Mouse (Mus musculus): ENCODE measurements around the gene Mfsd2a. TPM values are rescaled to one million over a fixed set of nuclear protein-coding genes. Genes with fewer than 3 reads are reported as not detected.
A peak's percentile ranks its signal among the peaks of the same experiment; 100 is the strongest.

Mfsd2a gene
- total and polyA plus RNA-seq, 2 experiments from 2014 or later, result 0.20 TPM; not detected in 1

DNA sequence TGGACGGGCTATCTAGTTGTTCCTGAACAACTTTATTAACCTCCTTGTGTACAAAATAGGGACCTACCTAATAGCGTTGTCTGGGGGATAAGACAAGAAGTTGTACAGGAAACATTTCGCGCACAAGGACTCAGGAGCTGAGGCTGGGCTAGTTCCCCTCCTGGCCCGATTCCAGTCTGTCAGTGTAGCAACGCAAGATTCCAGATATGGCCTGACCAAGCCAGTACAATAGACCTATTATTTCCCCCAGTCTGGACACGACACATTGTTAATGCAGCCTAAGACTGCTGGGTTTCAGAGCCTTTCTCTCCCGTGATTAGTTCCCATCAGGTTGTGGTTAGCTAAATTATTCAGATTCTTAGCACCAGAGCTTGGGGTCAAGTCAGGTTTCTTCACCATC is 1.8 kb upstream of the Mfsd2a start:
- H3K27ac ChIP-seq (ENCODE audit: low read depth), result no peak overlapping the region

GRCm38 (mm10) chr4:122961589-122961988 is 601 bp upstream of the Mfsd2a start:
- Histone ChIP-seq H3K27me3 (ENCODE audit: control insufficient read depth, insufficient read depth, low read length) (peaks cover 34% of the 10 kb centered on the region), H3K9me3 (replicated peaks; ENCODE audit: control insufficient read depth, low read length) (no peaks in the 10 kb centered on the region), H3K4me2 (ENCODE audit: low read depth, low read length) (peak overlapping the region; percentile 78), H3K27ac (ENCODE audit: low read depth) (no peak overlapping the region), H3K36me3 (replicated peaks; ENCODE audit: control insufficient read depth, insufficient read depth, low read length) (no peaks in the 10 kb centered on the region), H3K9ac (replicated peaks; ENCODE audit: low read depth, low read length) (no peak overlapping the region), H3K4me1 (ENCODE audit: control insufficient read depth, insufficient read depth) (peaks cover 13% of the 10 kb centered on the region; the same call in 1 of the 2 replicates), H3K4me3 (ENCODE audit: low read depth, low read length) (no peak overlapping the region)
- 45% methylated on average over 6 of the region's 6 CpGs for WGBS
- no peak for DNase-seq (ENCODE audit: low spot score)
- no peak for ATAC-seq (ENCODE audit: insufficient read depth, low read depth)
- TF ChIP-seq CTCF (IDR thresholded peaks at IDR 0.05; ENCODE audit: low read depth) (no peak), EP300 (IDR thresholded peaks at IDR 0.05; ENCODE audit: low read depth) (no peak)

More for the DNA sequence above, 1.8 kb upstream of the Mfsd2a start:
- H3K4me3 ChIP-seq (ENCODE audit: low read depth, low read length), result no peak overlapping the region
- H3K4me1 ChIP-seq (ENCODE audit: control insufficient read depth, insufficient read depth), result peaks cover 13% of the 10 kb centered on the region; the same call in 1 of the 2 replicates
- no peak overlapping the region for H3K9ac ChIP-seq (replicated peaks; ENCODE audit: low read depth, low read length)
- no peak for ATAC-seq (ENCODE audit: insufficient read depth, low read depth)
- WGBS, result 18% methylated on average over 8 of the region's 8 CpGs
- H3K9me3 ChIP-seq (replicated peaks; ENCODE audit: control insufficient read depth, low read length), result no peaks in the 10 kb centered on the region
- H3K36me3 ChIP-seq (replicated peaks; ENCODE audit: control insufficient read depth, insufficient read depth, low read length), result no peaks in the 10 kb centered on the region
- no peak for TF ChIP-seq CTCF (IDR thresholded peaks at IDR 0.05; ENCODE audit: low read depth)
- no peak for TF ChIP-seq EP300 (IDR thresholded peaks at IDR 0.05; ENCODE audit: low read depth)
- no peak overlapping the region for H3K4me2 ChIP-seq (ENCODE audit: low read depth, low read length)
- H3K27me3 ChIP-seq (ENCODE audit: control insufficient read depth, insufficient read depth, low read length), result peaks cover 34% of the 10 kb centered on the region
- DNase-seq (ENCODE audit: low spot score), result no peak

DNA sequence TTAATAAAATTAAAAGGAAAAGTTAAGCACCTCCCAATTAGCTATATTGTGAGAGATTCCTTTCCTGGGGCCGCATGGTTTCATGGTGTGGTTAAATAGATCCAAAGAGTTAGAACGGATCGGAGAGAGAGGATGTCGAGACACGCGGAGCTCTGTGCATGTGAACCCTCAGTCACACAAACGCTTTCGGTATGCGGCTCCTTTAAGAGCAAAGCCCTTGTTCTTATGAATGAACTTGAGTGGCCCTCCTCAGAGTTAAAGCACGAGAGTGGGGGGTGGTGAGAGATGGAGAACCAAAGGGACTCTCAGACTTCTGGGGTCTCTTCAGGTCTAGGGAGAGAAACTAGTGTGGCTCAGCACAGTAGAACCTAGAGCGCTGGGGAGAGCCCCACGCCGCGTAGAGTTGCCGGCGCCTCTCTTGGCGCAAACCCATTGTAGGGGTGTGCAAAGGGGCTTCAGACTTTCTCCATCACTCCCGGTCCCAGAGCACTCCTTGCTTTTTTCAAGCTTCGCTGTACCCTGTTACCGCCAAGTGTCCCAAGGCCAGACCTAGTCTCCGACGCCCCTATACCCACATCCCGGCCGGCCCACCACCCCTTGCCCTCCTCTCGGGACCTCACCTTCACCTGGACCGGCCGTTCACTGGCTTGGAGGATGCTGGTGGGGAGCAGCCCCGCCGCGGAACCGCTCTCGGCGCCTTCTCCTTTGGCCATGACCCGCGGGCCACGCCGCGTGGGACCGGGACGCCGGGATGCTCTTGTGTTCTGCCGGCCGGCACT is 478 bp downstream of the Mfsd2a start:
- WGBS, result under 1% methylated on average over 43 of the region's 43 CpGs
- Histone ChIP-seq H3K4me1 (ENCODE audit: control insufficient read depth, insufficient read depth) (peaks cover 16% of the 10 kb centered on the region), H3K4me3 (ENCODE audit: low read depth, low read length) (peak overlapping the region; percentile 47), H3K4me2 (ENCODE audit: low read depth, low read length) (peak overlapping the region; percentile 78), H3K27ac (ENCODE audit: low read depth) (no peak overlapping the region), H3K27me3 (ENCODE audit: control insufficient read depth, insufficient read depth, low read length) (peaks cover 34% of the 10 kb centered on the region), H3K9me3 (replicated peaks; ENCODE audit: control insufficient read depth, low read length) (no peaks in the 10 kb centered on the region), H3K36me3 (replicated peaks; ENCODE audit: control insufficient read depth, insufficient read depth, low read length) (no peaks in the 10 kb centered on the region), H3K9ac (replicated peaks; ENCODE audit: low read depth, low read length) (peak overlapping the region; percentile 6; the same call in 1 of the 2 replicates)
- no peak for ATAC-seq (ENCODE audit: insufficient read depth, low read depth)
- peak; percentile 38 for DNase-seq (ENCODE audit: low spot score)
- TF ChIP-seq EP300 (IDR thresholded peaks at IDR 0.05; ENCODE audit: low read depth) (no peak), CTCF (IDR thresholded peaks at IDR 0.05; ENCODE audit: low read depth) (no peak)

DNA sequence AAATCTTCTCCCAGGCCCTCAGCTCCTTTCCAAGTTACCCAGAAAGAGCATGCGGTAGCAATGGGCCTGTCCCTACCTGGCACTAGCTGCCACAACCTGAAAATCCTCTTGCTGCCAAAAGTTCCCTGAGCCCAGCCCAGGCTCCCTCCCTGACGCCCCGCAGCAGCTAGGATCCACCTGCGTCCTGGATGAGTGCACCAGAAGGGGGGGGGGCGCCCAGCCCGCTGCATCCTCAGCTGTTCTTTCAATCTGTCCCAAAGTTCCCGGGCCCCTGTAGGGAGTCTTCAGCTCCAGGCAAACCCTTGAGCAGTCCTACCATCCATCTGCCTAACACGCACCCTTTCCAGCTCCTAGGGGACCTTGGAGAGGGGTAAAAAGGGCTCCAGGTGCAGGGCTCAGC is 1.2 kb downstream of the Mfsd2a start:
- Histone ChIP-seq H3K36me3 (replicated peaks; ENCODE audit: control insufficient read depth, insufficient read depth, low read length) (no peaks in the 10 kb centered on the region), H3K9me3 (replicated peaks; ENCODE audit: control insufficient read depth, low read length) (no peaks in the 10 kb centered on the region), H3K27me3 (ENCODE audit: control insufficient read depth, insufficient read depth, low read length) (peaks cover 34% of the 10 kb centered on the region), H3K27ac (ENCODE audit: low read depth) (no peak overlapping the region), H3K9ac (replicated peaks; ENCODE audit: low read depth, low read length) (no peak overlapping the region), H3K4me2 (ENCODE audit: low read depth, low read length) (peak overlapping the region; percentile 78), H3K4me3 (ENCODE audit: low read depth, low read length) (peak overlapping the region; percentile 47), H3K4me1 (ENCODE audit: control insufficient read depth, insufficient read depth) (peaks cover 22% of the 10 kb centered on the region)
- no peak for ATAC-seq (ENCODE audit: insufficient read depth, low read depth)
- TF ChIP-seq EP300 (IDR thresholded peaks at IDR 0.05; ENCODE audit: low read depth) (no peak), CTCF (IDR thresholded peaks at IDR 0.05; ENCODE audit: low read depth) (no peak)
- 19% methylated on average over 8 of the region's 8 CpGs for WGBS
- no peak for DNase-seq (ENCODE audit: low spot score)

DNA sequence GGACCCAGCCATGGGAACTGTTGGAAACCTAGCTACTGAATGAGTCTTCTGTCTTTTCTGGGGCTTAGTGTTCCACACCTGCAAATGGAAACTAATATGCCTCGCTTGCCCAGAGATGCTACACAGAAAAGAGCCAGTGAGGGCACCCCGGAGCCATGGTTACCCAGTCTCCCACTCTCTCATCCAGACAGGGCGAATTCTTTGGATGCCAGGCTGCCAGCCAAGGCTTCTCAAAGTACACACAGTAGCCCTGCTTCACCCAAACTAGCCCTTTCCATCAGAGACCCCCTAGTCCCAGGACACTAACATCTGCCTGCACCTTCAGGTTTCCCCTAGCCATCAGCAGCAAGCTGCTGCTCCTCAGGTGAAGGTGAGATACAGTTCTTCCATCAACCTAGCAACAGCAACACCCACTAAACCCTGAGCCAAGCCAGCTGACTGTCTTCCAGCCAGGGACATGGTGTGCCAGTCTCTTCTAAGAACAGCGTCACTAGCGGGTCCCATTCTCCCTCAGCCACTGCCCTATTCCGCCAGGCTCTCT is 2.4 kb downstream of the Mfsd2a start:
- Histone ChIP-seq H3K27me3 (ENCODE audit: control insufficient read depth, insufficient read depth, low read length) (peaks cover 34% of the 10 kb centered on the region), H3K27ac (ENCODE audit: low read depth) (no peak overlapping the region), H3K4me1 (ENCODE audit: control insufficient read depth, insufficient read depth) (peaks cover 22% of the 10 kb centered on the region), H3K4me2 (ENCODE audit: low read depth, low read length) (no peak overlapping the region), H3K36me3 (replicated peaks; ENCODE audit: control insufficient read depth, insufficient read depth, low read length) (no peaks in the 10 kb centered on the region), H3K4me3 (ENCODE audit: low read depth, low read length) (no peak overlapping the region), H3K9me3 (replicated peaks; ENCODE audit: control insufficient read depth, low read length) (no peaks in the 10 kb centered on the region), H3K9ac (replicated peaks; ENCODE audit: low read depth, low read length) (no peak overlapping the region)
- no peak for ATAC-seq (ENCODE audit: insufficient read depth, low read depth)
- WGBS, result 59% methylated on average over 6 of the region's 6 CpGs
- DNase-seq (ENCODE audit: low spot score), result no peak
- TF ChIP-seq CTCF (IDR thresholded peaks at IDR 0.05; ENCODE audit: low read depth) (no peak), EP300 (IDR thresholded peaks at IDR 0.05; ENCODE audit: low read depth) (no peak)

Measured in heart, postnatal 0 days (tissue).